Mouse (Mus musculus): ENCODE results near the gene Lama4.

DNA sequence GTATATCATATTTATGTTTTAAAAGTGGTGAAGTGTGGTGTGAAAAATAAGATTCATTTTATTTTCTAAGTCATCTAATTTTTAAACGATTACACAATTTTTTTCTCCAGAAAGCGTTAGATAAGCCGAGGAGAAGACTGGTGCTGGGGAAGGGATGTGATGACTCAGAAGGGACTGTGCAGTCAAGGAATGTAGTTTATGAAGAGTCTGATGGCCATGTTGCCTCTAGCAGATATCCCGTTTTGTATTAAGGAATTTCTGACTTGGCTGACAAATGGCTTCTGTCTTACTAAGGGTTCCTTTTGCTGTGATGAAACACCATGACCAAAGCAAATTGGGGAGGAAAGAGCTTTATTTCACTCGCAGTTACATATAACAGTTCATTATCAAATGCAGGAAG is 74.7 kb downstream of the Lama4 start:
- no peak for TF ChIP-seq GATA1 (IDR thresholded peaks at IDR 0.05; ENCODE audit: borderline replicate concordance, low read length)
- no peak for TF ChIP-seq FLI1 (IDR thresholded peaks at IDR 0.05; ENCODE audit: low read length)

All from megakaryocyte, embryonic 14.5 days (primary cell).